Mouse (Mus musculus) small intestine, adult 2 months (tissue): ENCODE results near the gene Dusp16.

ENCODE experiments used
- CTCF ChIP-seq: fragments of 200-500 bp; IDR thresholded peaks from 2 replicates; pipeline ENCODE4 v1.5.1; 2012; ENCODE audit warnings: low read depth, mild to moderate bottlenecking, control low read depth, inconsistent platforms, low read length, moderate library complexity, mixed read lengths; ENCODE audit not compliant: insufficient replicate concordance, insufficient read length; ENCODE audit errors: extremely low read depth
- POLR2A ChIP-seq: fragments of 200-500 bp; IDR thresholded peaks from 2 replicates; pipeline ENCODE4 v1.6.1; 2012; ENCODE audit warnings: low read depth, mild to moderate bottlenecking, control low read depth, inconsistent platforms, low read length, moderate library complexity

DNA sequence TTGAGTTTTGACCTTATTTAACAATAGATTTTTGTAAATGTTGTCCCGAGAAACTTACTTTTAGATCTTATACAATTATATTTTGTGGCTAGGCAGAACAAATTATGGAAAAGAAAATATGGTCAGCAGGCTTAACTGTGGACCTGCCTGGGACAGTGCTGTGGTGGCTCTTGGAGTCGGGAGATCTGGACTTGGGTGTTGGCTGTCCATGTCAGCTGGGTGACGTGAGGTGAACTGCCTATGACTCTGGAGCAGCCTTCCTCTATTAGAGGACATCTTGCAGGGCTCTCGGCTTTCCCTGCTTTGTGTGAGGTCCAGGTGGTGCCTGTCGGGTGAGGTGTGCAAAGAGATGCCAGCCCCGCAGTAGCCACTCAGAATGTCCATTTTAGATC is 91.2 kb downstream of the Dusp16 start:
- TF ChIP-seq POLR2A (no peak), CTCF (0 out of 2 replicates have a peak, but pooled peaks have one; percentile 4)
